Mouse (Mus musculus): ENCODE data around the gene Pik3r6.
A peak's percentile ranks its signal among the peaks of the same experiment; 100 is the strongest.

Pik3r6 gene

GRCm38 (mm10) chr11:68488256-68488824 is 14.5 kb upstream of the Pik3r6 start:
- DNase-seq, result no peak

GRCm38 (mm10) chr11:68489236-68489635 is 13.6 kb upstream of the Pik3r6 start:
- no peak for DNase-seq

- no peak for DNase-seq
Measured at GRCm38 (mm10) chr11:68492592-68492991, 10.2 kb upstream of the Pik3r6 start.

- DNase-seq, result no peak
Measured at GRCm38 (mm10) chr11:68493760-68494159, 9.1 kb upstream of the Pik3r6 start.

- DNase-seq, result no peak
Measured at GRCm38 (mm10) chr11:68497081-68497480, 5.7 kb upstream of the Pik3r6 start.

DNA sequence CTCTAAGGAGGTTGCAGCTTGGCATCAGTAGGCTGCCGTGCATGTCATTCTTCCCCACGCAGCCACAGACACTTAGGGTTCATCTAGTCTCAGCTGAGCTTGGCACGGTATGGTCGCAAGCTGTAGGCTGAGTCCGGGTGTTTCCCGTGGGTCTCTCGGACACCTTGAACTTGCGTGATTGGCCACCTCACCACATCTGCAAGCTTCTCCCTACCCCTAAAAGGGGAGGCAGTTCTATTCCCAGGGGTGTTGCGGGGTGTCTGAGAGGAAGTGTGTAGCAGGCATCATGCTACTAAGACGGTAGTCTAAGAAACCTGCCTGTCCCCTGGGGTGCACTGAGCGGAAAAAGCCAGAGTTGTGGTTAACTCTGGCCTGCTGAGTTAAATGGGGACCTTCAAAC is 4.3 kb upstream of the Pik3r6 start:
- DNase-seq, result no peak

- DNase-seq, result no peak
Measured at GRCm38 (mm10) chr11:68498999-68499699, 3.7 kb upstream of the Pik3r6 start.

DNA sequence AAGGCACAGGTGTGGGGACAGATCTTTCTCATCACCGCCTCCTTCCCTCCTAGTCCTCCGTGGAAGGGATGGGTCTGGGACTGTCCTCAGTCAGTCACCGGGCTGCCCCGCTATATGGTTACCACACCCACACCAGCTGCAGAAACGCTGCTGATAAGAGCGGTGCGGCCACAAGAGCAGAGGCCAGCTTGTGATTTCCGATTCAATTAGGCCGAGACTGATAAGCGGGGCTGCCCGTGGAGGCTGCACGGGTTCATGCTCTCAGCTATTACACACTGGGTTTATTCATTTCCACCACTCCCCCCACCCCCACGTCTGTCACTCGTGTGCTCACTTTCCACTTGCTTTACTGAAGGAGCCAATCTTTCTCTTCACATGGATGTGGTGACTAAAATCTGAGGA is 1.9 kb upstream of the Pik3r6 start:
- DNase-seq, result no peak

GRCm38 (mm10) chr11:68502408-68502807 is 411 bp upstream of the Pik3r6 start:
- DNase-seq, result no peak

DNA sequence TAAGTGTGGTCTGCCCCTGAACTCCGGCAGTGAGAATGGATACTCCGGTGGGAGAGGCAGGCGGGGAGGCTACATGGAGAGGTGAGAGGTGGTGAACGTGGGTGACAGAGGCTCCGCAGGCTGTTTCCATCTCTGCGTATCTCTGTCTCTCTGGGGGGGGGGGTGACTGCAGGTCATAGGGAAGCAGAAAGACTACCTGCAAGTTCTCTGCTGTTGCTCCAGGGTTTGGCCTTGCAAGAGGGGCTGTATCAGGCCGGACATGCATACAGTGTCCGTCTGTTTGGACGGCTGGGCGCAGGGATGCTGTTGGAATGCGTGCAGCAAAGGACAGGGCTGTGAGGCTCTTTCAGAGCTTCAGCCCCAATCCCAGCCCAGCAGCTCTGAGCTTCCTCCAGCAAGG is 2.1 kb downstream of the Pik3r6 start:
- DNase-seq, result no peak

GRCm38 (mm10) chr11:68507246-68507645 is 4.4 kb downstream of the Pik3r6 start:
- DNase-seq, result no peak

DNA sequence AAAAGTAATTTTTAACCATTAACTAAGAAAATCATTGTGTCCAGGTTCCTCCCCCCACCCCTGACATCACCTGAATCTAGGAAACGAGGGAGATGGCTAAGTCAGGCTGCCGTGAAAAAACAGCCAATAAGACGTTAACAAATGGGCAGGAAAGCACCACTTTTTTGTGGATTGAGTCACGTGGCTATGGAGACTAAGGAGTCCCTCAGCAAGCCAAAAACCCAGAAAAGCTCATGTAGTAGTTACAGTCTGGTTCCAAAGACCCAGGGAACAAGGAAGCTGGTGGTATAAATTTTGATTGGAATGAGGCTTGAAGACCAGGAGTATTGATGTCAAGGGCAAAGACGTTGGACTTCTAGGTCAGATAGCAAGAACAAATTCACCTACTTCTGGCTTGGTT is 5.8 kb downstream of the Pik3r6 start:
- no peak for DNase-seq

DNA sequence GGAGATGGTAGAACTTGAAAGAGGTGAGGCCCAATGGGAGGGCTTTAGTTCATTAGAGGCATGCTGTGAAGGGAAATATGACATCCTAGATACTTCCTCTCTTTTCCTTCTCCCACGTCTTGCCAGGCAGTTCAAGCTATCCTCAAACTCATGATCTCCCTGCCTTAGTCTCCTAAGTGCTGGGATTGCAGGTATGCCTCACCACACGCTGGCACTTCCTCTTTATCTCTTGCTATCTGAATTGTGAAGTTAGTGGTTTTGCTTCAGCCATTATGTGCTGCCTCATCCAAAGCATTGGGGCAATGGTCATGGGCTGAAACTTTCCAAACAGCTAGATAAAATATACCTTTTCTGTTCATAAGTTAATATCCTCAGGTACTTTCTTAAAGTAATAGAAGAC is 6.4 kb downstream of the Pik3r6 start:
- DNase-seq, result no peak

DNA sequence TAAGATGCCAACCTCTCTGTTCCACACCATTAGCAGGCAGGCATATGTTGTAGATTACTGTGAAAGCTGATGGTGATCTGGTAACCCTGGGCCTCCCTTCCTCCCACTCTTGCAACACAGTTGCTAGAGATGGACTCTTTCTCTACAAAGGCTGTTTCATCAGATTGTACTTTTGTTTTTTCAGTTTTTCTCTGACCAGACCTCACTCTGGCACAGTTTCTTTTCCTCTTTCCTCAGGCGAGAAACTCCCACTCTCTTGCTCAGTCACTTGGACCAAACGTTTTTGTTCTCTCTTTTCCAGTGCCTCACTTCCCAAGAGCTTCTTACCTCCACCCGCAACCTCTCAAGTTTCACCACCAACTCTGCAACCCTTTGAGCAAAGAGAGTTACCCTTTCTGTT is 11.2 kb downstream of the Pik3r6 start:
- no peak for DNase-seq

DNA sequence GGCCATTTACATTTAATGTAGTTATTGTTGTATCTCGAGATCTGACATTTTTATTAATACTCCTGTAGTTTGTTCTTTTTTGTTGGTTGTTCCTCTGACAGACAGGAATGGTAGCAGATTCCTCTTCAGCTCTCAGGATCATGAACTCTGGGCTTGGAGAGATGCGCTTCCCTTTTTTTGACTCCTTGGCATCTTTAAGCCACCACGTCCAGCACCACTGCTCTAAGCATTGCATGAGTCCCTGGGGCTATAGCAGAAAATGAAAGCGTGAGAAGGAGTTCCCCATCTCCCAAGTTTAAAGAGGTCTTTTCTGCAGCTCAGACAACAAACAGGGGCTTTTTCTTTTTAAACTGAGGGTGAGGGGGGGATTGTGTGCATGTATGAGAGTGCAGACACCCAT is 16.5 kb downstream of the Pik3r6 start:
- no peak for DNase-seq

DNA sequence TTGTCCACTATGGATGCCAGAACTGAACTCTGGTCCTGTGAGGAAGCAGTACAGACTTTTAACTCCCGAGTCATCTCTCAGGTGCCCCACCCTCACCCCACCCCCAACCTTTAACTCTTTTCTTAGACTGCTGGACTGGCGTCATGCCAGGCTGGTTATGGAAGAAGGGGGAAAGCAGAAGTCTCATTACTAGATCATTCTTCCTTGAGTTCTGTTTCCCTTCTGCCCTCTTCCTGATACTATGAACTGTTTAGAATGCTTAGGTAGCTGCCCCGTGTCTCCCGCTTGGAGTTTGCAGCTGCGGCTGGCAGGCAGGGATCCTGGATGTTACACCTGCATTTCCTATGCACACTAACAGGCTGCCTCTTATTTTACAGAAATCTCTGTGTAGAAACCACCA is 17.0 kb downstream of the Pik3r6 start:
- no peak for DNase-seq

- no peak for DNase-seq
Measured at GRCm38 (mm10) chr11:68520439-68520838, 17.6 kb downstream of the Pik3r6 start.

GRCm38 (mm10) chr11:68521352-68521751 is 18.5 kb downstream of the Pik3r6 start:
- no peak for DNase-seq

DNA sequence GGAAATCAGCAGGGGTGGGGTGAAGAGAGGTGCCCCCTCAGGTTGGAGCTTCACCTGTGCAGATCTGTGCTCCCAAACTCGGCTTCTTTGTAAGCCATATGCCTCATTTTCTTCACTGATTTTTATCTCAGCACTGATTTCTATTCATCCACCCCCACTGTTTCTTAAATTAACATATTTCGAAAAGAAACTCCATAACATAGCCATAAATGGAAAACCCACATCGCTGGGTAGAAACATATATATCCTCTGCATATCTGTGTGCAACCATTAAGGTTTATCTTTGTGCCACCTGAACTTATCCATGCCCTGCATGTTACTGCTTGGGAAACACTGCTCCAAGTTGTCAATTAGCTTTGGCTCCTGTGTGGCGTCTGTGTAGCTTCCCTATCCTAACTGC is 23.6 kb downstream of the Pik3r6 start:
- peak; percentile 45 for DNase-seq

GRCm38 (mm10) chr11:68531066-68531806 is 28.4 kb downstream of the Pik3r6 start:
- DNase-seq, result peak; percentile 69

- no peak for DNase-seq
Measured at GRCm38 (mm10) chr11:68531941-68532535, 29.2 kb downstream of the Pik3r6 start.

DNA sequence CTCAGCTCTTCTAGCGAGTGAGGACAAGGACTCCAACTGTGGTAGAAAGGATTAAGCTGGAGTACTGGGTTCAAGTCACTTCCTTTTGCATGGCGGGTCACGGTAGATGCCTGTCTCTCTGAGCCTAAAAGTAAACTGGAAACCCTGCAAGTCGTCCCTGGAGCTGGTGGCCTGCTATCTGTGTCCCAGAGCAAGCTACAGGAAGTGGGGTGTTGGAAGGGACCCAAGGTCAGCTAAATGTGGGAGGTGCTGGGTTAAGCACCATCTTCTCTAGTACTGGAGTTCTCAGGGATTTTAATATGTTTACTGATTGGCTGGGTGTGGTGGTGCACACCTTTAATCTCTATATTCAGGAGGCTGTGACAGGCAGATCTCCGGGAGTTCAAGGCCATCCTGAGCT is 30.0 kb downstream of the Pik3r6 start:
- no peak for DNase-seq

DNA sequence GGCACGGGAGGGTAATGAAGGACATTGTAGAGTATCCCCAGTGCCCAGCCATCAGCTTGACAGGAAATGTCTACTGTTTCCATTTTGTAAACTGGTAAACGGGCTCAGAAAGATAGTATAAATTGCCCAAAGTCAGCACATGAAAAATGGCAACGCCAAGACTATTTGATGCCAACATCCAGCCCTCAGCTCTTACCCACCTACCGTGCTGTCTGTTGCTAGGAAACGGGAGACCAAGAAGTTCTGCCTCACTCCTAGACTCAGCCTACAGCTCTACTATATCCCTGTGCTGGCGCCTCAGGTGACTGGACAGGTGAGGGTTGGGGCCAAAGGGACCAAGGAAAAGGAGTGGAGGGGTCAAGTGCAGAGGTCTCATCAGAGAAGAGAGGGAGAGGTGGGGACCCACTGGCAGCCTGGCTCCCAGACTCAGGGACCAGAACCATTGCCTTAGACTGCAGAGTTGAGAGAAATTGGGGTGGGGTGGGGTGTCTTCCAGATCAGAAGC is 31.2 kb downstream of the Pik3r6 start:
- no peak for DNase-seq

GRCm38 (mm10) chr11:68536026-68536425 is 33.2 kb downstream of the Pik3r6 start:
- DNase-seq, result no peak

Data from right cerebral cortex, postnatal 25 days (tissue).